Mouse (Mus musculus): ENCODE data around the gene Tmem59.

- no peak for TF ChIP-seq POLR2A (IDR thresholded peaks at IDR 0.05; ENCODE audit: low read depth, low read length)
- TF ChIP-seq CTCF (IDR thresholded peaks at IDR 0.05; ENCODE audit: borderline replicate concordance, insufficient read depth, low read length) = no peak
Observed at GRCm38 (mm10) chr4:107183203-107183602, 5.0 kb downstream of the Tmem59 start.

Data from embryonic fibroblast, embryonic 13.5 days (primary cell).